Mouse (Mus musculus): ENCODE results near the gene Il1rap.

Il1rap gene

DNA sequence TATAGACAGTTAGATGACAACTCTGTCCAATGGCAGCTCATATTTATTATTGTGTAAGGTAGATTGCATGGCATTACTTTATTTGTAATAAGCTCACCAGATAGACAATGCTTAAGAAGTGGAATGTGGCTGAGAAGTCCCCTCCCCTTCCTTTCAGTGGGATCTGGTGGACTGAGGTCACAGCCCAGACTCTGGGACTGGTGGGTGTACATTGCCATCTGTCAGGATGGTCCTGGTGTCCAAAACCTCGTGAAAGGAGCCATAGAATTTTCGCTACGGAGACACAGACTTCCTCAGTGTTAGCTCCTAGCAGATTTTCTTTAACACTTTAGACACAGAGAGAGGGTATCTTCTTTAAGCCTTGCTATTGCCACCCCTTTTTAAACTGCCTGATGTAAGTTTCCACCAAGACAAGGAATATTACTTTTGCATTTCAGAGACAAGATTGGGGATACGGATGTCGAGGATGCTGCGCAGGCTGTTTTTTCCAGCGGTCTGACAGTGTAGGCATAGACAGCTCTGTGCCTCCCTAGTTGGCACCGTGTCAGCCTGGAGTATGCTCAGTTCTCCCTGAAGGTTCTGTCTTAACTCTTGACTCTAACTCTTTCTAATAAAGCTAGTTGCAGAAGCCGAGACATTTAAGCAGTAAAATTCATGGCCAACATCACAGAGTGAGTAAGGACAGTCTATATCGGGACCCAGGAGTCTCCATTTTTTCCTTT lies 31.2 kb downstream of the Il1rap start:
- DNase-seq, result no peak

GRCm38 (mm10) chr16:26623141-26623540 lies 41.6 kb downstream of the Il1rap start:
- no peak for DNase-seq

DNA sequence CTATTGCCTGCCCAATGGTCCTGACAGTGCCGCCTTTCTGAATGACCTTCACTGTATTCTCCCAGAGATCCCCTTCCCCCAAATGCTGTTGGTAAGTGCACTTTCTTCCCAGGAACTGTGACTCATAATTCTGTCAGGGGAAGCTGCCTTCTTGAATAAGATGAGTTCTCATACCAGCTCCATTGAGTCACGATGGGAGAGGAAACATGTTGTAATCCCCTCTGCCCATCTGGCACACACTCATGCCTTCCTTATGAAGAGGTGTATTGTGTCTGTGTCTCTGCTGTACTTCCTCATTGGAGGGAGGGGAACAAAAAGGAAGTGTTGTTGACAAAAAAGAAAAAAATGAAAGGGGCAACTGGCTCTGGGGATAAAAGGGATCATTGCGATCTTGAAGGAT lies 44.6 kb downstream of the Il1rap start:
- DNase-seq, result peak; percentile 14 to 17

- DNase-seq, result no peak
These were observed 53.3 kb downstream of the Il1rap start for GRCm38 (mm10) chr16:26634800-26635199.

DNA sequence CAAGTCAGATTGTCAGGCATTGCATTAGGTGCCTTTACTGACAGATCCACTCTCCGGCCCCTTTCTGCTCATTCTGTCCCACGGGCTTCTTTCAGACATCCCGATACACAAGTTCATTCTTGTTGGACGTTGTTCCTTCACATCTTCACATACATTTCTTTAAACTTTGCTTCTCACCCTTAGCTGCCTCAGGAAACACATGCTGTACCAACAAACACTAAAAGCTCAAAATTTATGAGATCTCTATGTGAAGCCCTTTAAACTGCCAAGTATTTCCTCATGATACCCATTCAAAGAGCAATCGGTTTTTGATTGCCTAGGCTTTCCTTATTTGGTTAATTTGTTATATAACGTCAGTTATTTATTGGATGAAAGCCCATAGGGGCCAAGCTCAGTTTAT lies 61.6 kb downstream of the Il1rap start:
- DNase-seq, result no peak

DNA sequence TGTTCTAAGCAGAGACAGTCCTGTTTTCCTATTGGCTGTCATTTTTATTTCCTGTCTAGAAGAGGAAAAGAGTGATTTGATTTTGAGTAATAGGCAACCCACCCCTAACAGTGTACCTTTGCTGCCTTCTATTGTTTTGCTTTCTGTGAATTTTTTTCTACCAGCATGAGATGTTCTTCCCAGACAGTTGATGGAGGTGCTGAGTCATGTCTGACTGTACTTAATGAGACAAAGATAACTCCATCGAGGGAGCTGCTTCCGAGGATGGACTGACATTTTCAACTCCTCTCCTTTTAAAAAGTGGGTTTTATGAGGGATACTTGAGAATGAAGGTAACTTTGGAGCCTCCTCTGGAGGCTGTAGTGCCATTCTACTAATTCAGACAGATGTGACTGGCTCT lies 64.6 kb downstream of the Il1rap start:
- DNase-seq, result no peak

DNA sequence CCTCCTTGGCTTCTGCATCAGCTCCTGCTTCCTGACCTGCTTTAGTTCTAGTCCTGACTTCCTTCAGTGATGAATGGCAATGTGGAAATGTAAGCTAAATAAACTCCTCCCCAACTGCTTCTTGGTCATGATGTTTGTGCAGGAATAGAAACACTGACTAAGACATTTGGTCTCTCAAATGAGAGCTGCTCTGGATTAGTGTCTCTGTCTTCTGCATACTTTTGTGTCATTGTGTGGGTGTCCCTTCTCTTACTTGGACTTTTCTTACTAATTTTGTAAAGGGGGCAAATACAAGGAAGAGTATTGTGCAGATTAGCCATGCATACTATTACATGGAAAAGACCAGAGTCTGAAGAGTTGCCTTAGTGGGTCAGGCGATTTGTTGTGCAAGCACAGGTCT lies 65.5 kb downstream of the Il1rap start:
- no peak for DNase-seq

DNA sequence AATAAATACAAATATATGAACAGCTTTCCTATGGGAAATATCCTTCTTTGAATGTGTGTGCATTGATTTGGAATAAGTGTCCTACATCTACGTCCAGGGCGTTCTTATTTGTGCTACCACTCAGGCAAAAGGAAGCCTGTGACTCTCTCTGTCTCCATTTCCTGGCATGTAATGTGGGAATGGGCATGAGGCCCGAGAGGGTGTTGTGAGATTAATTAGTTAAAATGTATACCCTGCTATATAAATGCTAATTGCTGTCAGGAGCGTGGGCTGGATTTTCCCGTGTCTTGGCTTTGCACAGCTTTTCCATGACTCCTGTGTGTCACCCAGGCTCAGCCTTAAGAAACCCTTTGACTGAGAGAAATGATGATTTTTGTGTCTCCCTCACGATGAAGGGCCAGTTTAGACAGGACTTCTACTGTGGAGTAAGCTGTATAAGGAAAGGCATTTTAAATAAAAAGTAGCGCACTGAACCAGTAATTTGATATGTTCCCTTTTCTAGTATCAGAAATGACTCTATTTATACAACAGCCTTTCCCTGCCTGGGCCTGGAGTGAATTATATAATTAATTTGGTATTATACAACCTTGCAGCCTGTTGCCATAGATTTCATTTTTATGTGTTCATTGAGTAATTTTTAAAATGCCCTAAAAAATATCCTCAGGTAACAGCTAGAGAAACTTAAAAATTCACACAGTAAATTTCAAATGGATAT lies 81.4 kb downstream of the Il1rap start:
- no peak for DNase-seq

GRCm38 (mm10) chr16:26666401-26666800 lies 84.9 kb downstream of the Il1rap start:
- DNase-seq, result no peak

GRCm38 (mm10) chr16:26669081-26669480 lies 87.6 kb downstream of the Il1rap start:
- DNase-seq, result no peak

DNA sequence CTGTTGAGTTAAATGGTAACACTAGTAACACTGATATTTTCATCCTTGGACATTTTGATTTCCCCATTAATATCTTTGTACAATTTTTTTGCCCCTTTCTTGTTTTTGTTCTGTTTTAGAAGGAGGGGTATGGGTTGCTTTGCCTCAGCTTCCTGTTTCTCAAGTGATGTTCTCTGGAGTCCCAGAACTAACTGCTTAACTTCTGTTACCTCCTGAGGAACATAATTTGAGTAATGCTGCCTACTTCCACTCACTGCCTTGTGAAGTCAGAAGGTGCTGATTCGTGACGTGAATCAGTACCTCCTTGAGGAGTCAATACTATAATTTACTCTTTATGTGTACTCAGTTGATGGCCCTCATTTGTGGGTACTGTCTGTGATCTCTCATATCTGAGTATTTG lies 98.9 kb downstream of the Il1rap start:
- no peak for DNase-seq

- peak in 1 of 2 experiments; percentile 3 for DNase-seq
These were observed 108.3 kb downstream of the Il1rap start for GRCm38 (mm10) chr16:26689771-26690170.

- DNase-seq, result no peak
These were observed 109.8 kb downstream of the Il1rap start for GRCm38 (mm10) chr16:26691294-26691693.

DNA sequence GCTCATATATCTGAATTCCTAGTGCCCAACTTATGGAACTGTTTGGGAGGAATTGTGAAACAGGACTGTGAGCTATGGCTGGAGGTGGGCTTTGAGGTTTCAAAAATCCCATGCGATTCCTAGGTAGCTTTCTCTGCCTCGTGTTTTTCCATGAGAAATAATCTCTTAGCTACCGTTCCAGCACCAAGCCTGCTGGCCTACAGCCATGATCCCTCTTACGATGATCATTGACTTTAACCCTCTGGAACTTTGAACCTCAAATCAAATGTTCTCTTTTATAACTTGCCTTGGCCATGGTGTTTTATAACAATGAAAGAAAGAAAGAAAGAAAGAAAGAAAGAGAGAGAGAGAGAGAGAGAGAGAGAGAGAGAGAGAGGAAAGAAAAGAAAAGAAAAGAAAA lies 116.6 kb downstream of the Il1rap start:
- no peak for DNase-seq

DNA sequence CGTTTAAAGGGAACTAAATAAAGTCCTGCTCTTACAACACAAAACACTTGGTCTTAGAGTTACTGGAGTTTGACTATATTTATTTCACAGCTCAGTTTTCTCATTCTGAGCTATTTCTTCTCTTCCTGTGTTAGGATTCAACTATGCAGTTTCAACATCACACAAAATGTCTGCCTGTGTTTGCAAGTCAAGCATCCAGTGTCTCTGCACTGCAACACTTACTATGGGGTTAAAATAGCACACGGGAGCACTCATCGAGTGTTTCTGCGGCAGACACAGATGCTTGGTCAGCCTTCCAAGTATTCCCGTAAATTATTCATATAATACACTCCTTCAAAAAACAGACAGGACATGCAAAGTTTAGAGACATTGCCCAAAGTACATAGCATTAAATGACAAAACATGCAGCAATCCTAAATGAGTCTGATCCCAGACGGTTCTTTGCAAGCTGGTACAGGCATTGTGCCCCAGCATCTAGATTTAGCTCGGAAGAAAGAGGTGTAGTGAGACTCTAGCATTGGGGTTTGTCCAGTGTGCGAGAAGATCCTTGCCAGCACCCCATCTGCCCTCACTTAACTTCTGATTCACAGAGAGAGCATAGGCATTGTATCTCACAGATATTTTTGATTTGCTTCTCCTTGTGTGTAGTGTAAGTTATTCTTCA lies 119.1 kb downstream of the Il1rap start:
- DNase-seq, result no peak

DNA sequence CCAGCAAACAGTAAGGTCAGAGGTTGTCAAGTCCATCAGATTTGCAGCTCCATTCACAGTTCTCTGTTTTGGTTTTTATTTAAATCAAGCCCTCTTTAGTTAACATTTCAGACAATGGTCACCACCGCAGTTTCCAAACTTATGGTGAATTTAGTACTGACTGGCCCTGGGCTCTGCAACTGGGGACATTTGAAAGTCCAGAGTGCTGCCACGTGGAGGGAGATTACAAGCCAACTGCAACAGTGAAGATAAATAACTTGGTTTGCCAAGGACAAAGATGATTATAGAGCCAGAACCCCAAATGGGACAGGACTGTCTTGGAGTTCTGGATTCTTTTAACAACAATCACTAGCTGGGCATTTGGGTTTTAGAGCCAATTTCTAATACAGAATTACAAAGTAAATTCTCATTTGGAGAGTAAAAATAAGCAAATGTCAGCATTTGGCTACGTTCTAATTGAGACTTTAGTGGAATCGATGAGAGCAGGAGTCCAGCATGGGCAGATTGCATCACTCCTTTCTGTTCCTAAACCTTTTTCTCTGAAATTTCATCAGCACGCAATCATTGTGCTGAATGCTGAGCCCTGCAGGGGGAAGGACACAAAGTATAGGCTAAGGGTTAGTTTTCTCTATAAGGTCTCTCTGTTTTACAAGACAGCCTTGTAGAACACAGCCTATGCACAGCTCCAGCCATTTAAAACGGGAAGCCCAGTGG lies 124.3 kb downstream of the Il1rap start:
- DNase-seq, result no peak

DNA sequence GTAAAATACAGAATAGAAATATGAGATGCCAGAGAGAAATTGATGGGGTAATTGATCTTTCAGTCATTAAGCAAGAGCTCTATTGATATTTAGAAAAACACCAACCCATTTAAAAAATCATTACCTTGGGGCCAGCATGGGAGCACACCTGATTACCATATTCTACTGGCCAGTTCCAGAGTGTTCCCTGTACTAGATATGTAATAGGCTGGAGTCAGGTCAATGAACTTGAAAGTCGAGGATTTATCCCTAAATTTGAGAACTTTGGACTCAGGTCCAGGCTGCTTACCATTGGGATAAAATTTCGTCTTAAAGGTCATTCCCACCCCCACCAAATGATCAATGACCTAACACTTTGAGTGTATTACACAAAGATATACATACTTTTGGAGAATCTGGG lies 125.0 kb downstream of the Il1rap start:
- no peak for DNase-seq

GRCm38 (mm10) chr16:26710922-26711321 lies 129.4 kb downstream of the Il1rap start:
- no peak for DNase-seq

GRCm38 (mm10) chr16:26713538-26714316 lies 132.2 kb downstream of the Il1rap start:
- no peak for DNase-seq

DNA sequence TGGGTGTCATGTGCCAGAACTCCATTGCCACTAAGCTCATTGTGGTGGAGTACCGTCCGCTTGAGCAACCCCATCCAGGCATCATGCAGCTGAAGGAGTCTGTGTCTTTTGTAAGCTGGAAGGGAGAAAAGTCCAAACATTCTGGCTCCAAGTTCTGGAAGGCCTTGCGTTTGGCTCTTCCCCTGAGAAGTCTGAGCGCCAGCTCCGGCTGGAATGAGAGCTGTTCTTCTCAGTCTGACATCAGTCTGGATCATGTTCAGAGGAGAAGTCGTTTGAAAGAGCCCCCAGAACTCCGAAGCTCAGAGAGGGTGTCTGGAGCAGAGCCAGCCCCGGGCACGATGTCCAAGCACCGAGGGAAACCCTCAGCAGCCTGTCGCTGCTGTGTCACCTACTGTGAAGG lies 141.0 kb downstream of the Il1rap start:
- peak in 1 of 2 experiments; percentile 3 for DNase-seq

DNA sequence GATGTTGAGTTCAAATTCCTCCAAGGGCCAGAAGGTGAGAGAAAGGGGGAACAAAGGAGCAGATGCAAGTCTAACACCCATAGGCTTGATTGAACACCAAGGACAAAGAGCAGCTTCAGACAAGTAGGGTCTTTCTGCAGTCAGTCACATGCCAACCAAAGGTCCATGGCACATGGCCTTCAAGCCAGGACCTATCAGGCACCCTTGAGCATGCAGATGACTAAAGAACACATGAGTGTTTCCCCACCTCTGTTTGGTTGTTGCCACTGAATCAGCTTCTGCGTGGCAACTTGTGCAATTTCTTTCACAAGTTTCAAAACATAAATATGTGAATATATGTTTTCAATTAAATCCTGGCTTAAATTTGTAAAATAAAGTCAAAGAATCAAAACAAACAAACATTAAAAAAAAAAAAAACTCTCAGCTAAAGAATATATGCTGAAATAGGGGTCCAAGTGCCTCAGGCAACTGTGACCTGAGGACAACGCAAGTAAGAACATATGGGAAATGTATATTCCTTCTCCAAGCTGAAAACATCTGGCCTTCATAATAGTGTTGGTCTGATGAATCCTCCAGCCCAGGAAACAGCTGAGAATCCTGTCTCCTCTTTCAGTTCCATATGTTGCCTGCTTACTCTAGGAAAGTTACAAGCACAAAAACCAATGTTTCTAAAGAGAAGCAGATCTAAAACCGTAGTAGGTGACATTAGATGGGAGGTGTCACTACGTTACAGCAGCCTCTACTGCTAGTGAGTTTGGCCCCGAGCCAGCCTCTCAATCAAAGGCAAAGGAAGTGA lies 142.6 kb downstream of the Il1rap start:
- no peak for DNase-seq

DNA sequence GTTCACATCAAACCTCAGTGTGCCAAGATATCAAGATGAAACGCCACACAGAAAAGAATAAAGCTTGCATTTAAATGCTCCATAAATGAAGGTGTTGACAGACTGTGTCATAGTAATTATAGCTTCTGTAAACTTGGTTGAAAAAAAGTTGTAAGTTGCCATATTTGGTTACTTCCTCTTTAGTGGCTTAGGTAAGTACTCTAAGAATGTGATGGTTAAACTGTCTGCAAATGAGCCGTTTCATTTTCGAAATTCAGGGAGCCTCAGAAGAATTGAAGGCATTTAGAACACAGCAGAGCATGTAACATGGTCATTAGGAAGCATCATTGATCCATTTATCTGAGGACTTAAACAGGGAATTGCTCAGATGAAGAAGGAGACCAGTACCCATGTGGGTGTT lies 146.6 kb downstream of the Il1rap start:
- DNase-seq, result no peak
